Mouse (Mus musculus) hindbrain, postnatal 0 days (tissue): ENCODE measurements around the gene Krtcap2. TPM values are rescaled to one million over a fixed set of nuclear protein-coding genes. Genes with fewer than 3 reads are reported as not detected.

Experiments
- ATAC-seq: fragments of 200-750 bp; cut with Nextera tagmentation; 2 replicates; pipeline ENCODE4 v1.8.0; 2017; ENCODE audit warnings: mild to moderate bottlenecking, moderate TSS enrichment, moderate library complexity
- DNase-seq: peaks from one replicate; pipeline ENCODE4 v3.0.0-alpha.2; 2015; ENCODE audit warnings: low spot score
- H3K27ac ChIP-seq: fragments of 300-500 bp; sonication (generic); 2 replicates; pipeline ENCODE4 v1.5.1; 2014; ENCODE audit warnings: mild to moderate bottlenecking
- H3K27me3 ChIP-seq: fragments of 300-500 bp; sonication (generic); 2 replicates; pipeline ENCODE4 v1.6.1; 2014; ENCODE audit warnings: low read length, mixed read lengths; ENCODE audit not compliant: insufficient read depth
- H3K36me3 ChIP-seq: fragments of 300-500 bp; sonication (generic); 2 replicates; pipeline ENCODE4 v1.6.1; 2014; ENCODE audit warnings: low read length, mixed read lengths; ENCODE audit not compliant: insufficient read depth
- H3K4me1 ChIP-seq: fragments of 300-500 bp; sonication (generic); 2 replicates; pipeline ENCODE4 v1.6.1; 2014; ENCODE audit warnings: antibody characterized with exemption, low read length, mixed read lengths; ENCODE audit not compliant: insufficient read depth
- H3K4me2 ChIP-seq: fragments of 300-500 bp; sonication (generic); 2 replicates; pipeline ENCODE4 v1.6.1; 2014; ENCODE audit warnings: low read depth, mild to moderate bottlenecking, low read length, moderate library complexity, mixed read lengths
- H3K4me3 ChIP-seq: fragments of 300-500 bp; sonication (generic); 2 replicates; pipeline ENCODE4 v1.5.1; 2014; ENCODE audit warnings: low read length
- H3K9ac ChIP-seq: fragments of 300-500 bp; sonication (generic); replicated peaks from 2 replicates; pipeline ENCODE4 v1.6.1; 2014; ENCODE audit warnings: mild to moderate bottlenecking, low read length, moderate library complexity, mixed read lengths
- H3K9me3 ChIP-seq: fragments of 300-500 bp; sonication (generic); 2 replicates; pipeline ENCODE4 v1.6.1; 2016; ENCODE audit warnings: low read length, mixed read lengths
- CTCF ChIP-seq: IDR thresholded peaks from 2 replicates; pipeline ENCODE4 v1.5.1; 2016; ENCODE audit warnings: antibody characterized with exemption, control low read depth, low read depth
- WGBS: fragments of 180-500 bp; shearing (Covaris S2); extraction: QIAGEN DNeasy Blood & Tissue Kit; methylation state at CpG from one replicate; pipeline ENCODE4 v1.1.7; 2014; 5-methylcytosine and 5-hydroxymethylcytosine counted together
- polyA plus RNA-seq: library from polyadenylated mRNA; unstranded; fragments of >200 nt; fragmentation: Nextera tagmentation; extraction: Ambion mirVana; gene quantifications from 2 replicates; pipeline ENCODE4 v1.2.1, GENCODE M21; 2015
- total RNA-seq: library from RNA; depleted of rRNA; stranded (reverse); fragments of >200 nt; gene quantifications from 2 replicates; pipeline ENCODE4 v1.2.3, GENCODE M21; 2014; rRNA removed

Krtcap2 gene
- 74.9 and 111 TPM in 2 replicates for total RNA-seq
- polyA plus RNA-seq, result 250 and 268 TPM in 2 replicates

- Histone ChIP-seq H3K9ac (peak within 1 kb of the TSS; percentile 77), H3K36me3 (peaks cover 14% of the 10 kb centered on the region; the same call in 1 of the 2 replicates), H3K4me3 (peak within 1 kb of the TSS; percentile 68), H3K9me3 (no peaks in the 10 kb centered on the region), H3K4me2 (peak within 1 kb of the TSS; percentile 90), H3K4me1 (peaks cover 18% of the 10 kb centered on the region), H3K27ac (peak within 1 kb of the TSS; percentile 89), H3K27me3 (no peaks in the 10 kb centered on the region)
- peak; percentile 72 for ATAC-seq
- 2% methylated on average over 20 of the region's 20 CpGs for WGBS
- TF ChIP-seq CTCF, result no peak
- DNase-seq, result peak; percentile 93
Observed at GRCm38 (mm10) chr3:89245688-89246171, at the start of gene Krtcap2. TSS of gene Krtcap2 (plus strand) at chr3:89245966.

GRCm38 (mm10) chr3:89195979-89196877 is 49.5 kb upstream of the Krtcap2 start:
- no peaks in the 10 kb centered on the region for H3K9me3 ChIP-seq
- DNase-seq (peak; percentile 93), ATAC-seq (peak; percentile 97)
- TF ChIP-seq CTCF, result peak; percentile 62
- peak overlapping the region; percentile 40 for H3K4me3 ChIP-seq
- no peaks in the 10 kb centered on the region for H3K36me3 ChIP-seq
- H3K4me1 ChIP-seq, result peaks cover 7% of the 10 kb centered on the region; the same call in 1 of the 2 replicates
- peak overlapping the region; percentile 50 for H3K9ac ChIP-seq
- peak overlapping the region; percentile 64 for H3K4me2 ChIP-seq
- peak overlapping the region; percentile 81 for H3K27ac ChIP-seq
- 5% methylated on average over 33 of the region's 33 CpGs for WGBS
- no peaks in the 10 kb centered on the region for H3K27me3 ChIP-seq

DNA sequence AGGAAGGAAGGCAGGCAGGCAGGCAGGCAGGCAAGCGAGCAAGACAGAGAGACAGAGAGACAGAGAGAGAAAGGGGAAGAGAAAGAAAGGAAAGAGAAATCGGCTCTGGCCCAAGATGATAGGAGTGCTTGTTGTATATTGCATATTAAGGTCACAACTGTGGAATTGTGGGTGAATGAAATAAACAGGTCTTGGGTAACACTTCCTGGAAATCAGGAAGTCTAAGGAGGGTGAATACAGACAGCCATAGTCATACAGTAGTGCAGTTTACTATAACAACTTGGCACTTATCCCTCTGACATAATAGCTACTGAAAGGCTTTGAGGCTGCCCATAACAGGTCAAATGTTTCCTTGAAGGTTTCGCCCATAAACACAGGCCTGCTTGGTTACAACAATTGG is 45.9 kb upstream of the Krtcap2 start:
- Histone ChIP-seq H3K27me3 (no peaks in the 10 kb centered on the region), H3K27ac (no peak overlapping the region), H3K36me3 (no peaks in the 10 kb centered on the region), H3K4me2 (no peak overlapping the region), H3K9me3 (no peaks in the 10 kb centered on the region), H3K4me3 (no peak overlapping the region), H3K4me1 (peaks cover 12% of the 10 kb centered on the region; the same call in 1 of the 2 replicates), H3K9ac (no peak overlapping the region)
- DNase-seq, result no peak
- no peak for ATAC-seq
- 75% methylated on average over 3 of the region's 3 CpGs for WGBS
- no peak for TF ChIP-seq CTCF

- Histone ChIP-seq H3K27me3 (no peaks in the 10 kb centered on the region), H3K27ac (peak within 1 kb of the TSS; percentile 67), H3K9me3 (no peaks in the 10 kb centered on the region), H3K4me1 (peaks cover 5% of the 10 kb centered on the region; the same call in 1 of the 2 replicates), H3K4me3 (peak within 1 kb of the TSS; percentile 54), H3K4me2 (peak within 1 kb of the TSS; percentile 83), H3K36me3 (peaks cover 20% of the 10 kb centered on the region), H3K9ac (peak within 1 kb of the TSS; percentile 62)
- no peak for TF ChIP-seq CTCF
- WGBS, result 25% methylated on average over 13 of the region's 13 CpGs
- peak; percentile 91 for ATAC-seq
- peak; percentile 95 for DNase-seq
Observed at GRCm38 (mm10) chr3:89202253-89203141, 43.3 kb upstream of the Krtcap2 start, which contains the start of gene Gba. TSS of gene Gba (plus strand) at chr3:89202928.

DNA sequence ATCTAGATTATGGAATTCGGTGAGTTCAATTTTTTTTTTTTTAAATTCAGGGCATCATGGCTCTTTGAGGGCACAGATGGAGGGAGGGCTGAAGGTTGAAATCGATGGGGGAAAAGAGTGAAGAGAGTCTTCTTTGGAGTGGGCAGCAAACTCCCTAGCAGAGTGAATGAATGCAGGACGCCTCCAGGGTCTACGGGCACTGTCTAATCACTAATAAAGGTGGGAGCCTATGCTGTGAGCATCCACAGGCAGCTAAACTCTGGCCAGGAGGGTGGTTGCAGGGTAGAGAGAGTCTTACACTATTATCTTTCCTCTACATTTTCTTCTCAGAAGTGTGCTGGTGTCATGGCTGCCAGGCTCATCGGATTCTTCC is 42.6 kb upstream of the Krtcap2 start:
- 37% methylated on average over 5 of the region's 5 CpGs for WGBS
- no peaks in the 10 kb centered on the region for H3K27me3 ChIP-seq
- H3K4me2 ChIP-seq, result peak overlapping the region; percentile 83
- peak overlapping the region; percentile 54 for H3K4me3 ChIP-seq
- ATAC-seq (peak; percentile 36), DNase-seq (no peak)
- H3K9ac ChIP-seq, result peak overlapping the region; percentile 62
- peaks cover 5% of the 10 kb centered on the region; the same call in 1 of the 2 replicates for H3K4me1 ChIP-seq
- no peaks in the 10 kb centered on the region for H3K9me3 ChIP-seq
- peak overlapping the region; percentile 67 for H3K27ac ChIP-seq
- TF ChIP-seq CTCF, result no peak
- H3K36me3 ChIP-seq, result peaks cover 26% of the 10 kb centered on the region

- WGBS, result 91% methylated on average over 7 of the region's 7 CpGs
- Histone ChIP-seq H3K27me3 (no peaks in the 10 kb centered on the region), H3K4me2 (no peak overlapping the region), H3K27ac (no peak overlapping the region), H3K4me3 (no peak overlapping the region), H3K36me3 (peaks cover 48% of the 10 kb centered on the region), H3K9ac (no peak overlapping the region), H3K4me1 (peaks cover 5% of the 10 kb centered on the region; the same call in 1 of the 2 replicates), H3K9me3 (no peaks in the 10 kb centered on the region)
- DNase-seq, result no peak
- no peak for TF ChIP-seq CTCF
- no peak for ATAC-seq
Observed at GRCm38 (mm10) chr3:89206079-89206478, 39.7 kb upstream of the Krtcap2 start.
